Mouse (Mus musculus) embryo, embryonic 10 days (tissue): ENCODE measurements around the gene Kremen1.

Experiments used
- DNase-seq: peaks from one replicate; pipeline ENCODE4 v3.0.0-alpha.2; 2015; ENCODE audit warnings: low spot score

Kremen1 gene

DNA sequence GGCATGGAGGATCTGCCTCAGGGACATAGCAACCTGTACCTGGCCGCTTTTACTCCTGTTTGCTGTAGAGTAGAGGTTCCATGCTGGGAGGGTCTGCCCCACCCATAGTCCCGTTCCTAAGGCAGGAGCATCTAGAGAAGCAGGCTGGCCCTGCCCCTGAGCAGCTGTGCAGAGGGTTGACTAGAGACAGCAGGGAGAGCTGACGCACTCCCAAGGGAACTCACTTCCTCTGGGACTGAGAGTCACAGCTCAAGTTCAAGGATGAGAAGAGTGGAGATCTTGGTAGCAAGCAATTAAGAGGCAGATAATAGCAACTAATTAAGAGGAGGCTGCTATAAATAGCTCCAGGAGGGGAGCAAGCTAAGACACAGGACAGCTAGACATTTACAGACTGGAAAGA, 88.5 kb downstream of the Kremen1 start:
- DNase-seq: no peak

DNA sequence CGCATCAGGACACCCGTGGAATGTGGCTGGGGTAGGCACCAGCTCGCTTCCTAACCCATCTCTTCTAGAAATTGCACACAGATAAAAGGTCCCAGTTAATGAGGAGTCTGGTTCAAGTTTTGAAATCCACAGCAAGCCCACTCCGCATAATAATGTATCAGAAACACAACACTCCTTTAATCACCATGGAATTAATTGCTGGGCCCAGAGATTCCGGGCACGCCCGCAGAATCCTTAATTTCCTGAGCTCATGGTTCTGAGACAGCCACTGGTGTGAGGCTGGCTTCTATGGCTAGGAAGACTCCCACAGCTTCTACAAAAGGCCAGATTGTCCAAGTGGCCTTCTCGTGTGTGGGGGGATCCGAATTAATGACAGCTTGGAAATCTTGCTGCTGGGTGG, 94.0 kb downstream of the Kremen1 start:
- DNase-seq: no peak

DNA sequence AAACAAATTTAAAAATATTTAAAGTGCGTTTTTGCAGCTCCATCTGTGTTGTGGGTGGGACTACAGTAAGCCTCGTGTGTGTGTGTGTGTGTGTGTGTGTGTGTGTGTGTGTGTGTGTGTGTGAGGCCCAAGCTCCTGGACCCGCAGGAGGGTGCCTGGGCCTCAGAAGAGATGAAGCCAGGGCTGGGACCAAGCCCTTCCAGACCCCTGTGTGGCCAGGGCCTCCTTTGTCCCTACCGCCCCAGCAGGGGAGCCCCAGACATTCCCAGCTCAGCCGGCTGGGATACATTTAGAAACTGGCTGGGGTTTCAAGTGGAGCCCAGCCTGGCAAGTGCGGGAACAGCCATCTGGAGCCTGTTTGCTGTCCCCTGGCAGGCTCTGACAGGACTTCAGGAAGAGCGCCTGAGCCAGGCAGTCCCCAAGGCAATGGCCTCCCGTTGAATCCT, 95.9 kb downstream of the Kremen1 start:
- no peak for DNase-seq

- no peak for DNase-seq
Observed at GRCm38 (mm10) chr11:5164310-5164709, 97.0 kb downstream of the Kremen1 start.

GRCm38 (mm10) chr11:5163421-5163820, 97.9 kb downstream of the Kremen1 start:
- DNase-seq: no peak

GRCm38 (mm10) chr11:5160722-5161485, 100.5 kb downstream of the Kremen1 start:
- peak; percentile 57 for DNase-seq

DNA sequence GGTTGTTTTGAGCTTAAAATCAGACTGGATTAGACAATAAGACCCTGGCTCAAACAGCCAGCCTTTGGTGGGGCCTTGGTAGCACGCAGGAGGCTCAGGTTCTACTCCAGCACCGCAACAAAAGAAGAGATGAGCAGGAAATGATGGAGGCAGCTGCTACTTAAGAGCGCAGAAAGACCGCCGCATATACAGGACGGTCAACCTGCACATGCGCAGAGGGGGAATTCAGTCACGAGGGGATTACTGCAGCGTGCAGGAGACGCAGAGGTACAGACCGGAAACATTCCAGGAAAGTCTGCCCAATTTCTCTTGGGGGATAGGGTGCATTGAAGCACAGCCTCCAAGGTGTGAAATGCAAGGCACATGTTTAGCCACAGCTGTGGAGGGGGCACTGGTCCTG, 103.3 kb downstream of the Kremen1 start:
- DNase-seq: no peak

- DNase-seq: no peak
Observed at GRCm38 (mm10) chr11:5154961-5155805, 106.2 kb downstream of the Kremen1 start.

GRCm38 (mm10) chr11:5151680-5152337, 109.5 kb downstream of the Kremen1 start, which contains the start of gene Emid1:
Emid1 (minus strand) TSS chr11:5152257.
- DNase-seq: peak; percentile 53

DNA sequence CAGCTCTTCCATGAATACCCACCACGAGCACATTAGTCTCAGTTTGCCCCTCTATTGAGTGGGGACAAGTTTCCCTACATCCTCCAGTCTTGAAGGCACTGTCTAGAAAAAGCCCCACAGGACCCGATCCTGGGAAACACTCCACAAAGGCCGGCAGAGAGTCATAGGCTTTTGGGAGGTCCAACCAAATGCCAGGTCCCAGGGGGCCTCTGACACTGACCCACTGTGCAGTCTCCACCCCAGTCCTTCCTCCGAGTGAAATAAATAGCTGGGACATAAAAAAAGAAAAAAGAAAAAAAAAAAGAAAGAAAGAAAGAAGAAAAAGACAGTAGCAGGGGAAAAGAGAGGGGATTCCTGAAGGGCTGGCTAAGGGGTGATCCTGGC, 110.1 kb downstream of the Kremen1 start:
- DNase-seq: no peak

GRCm38 (mm10) chr11:5150416-5151246, 110.7 kb downstream of the Kremen1 start:
- DNase-seq: peak; percentile 62

DNA sequence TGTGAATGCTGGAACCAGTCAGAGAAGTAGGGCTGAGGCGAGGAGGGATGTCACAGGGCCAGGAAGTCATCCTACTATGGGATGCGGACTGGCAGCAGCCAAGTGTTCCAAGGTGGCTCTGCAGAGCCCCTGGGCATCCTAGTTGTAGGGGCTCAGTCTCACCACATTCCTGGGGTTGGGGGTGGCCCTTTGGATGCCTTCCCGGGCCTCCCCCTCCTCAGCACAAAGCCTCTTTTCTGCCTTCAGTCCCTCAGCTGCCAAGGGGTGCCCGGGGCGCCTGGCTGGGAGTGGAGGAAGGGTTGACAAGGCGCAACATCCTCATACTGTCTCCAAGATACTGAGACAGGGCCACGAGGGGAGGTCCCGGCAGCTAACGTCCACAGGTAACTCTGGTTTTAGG, 111.4 kb downstream of the Kremen1 start:
- DNase-seq: no peak

- DNase-seq: no peak
Observed at GRCm38 (mm10) chr11:5149249-5149648, 112.1 kb downstream of the Kremen1 start.

DNA sequence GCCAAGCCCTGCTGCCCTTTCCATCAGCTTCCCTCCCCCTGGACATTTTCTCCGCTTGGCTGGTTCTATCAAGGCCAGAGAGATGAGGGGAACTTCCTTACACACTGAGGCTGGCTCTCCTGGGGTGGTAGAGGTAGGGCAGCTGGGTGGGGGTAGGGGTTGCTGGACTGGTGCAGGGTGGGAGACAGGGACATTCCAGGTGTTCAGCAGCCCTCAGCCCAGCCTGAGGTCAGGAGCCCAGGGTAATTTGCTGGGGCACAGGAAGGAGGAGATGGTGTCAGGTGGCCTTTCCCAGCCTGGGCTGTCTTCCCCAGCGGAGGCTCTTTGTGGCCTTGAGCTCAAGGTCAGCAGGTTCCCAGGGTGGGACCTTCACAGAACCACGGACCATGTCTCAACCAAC, 115.8 kb downstream of the Kremen1 start:
- no peak for DNase-seq

DNA sequence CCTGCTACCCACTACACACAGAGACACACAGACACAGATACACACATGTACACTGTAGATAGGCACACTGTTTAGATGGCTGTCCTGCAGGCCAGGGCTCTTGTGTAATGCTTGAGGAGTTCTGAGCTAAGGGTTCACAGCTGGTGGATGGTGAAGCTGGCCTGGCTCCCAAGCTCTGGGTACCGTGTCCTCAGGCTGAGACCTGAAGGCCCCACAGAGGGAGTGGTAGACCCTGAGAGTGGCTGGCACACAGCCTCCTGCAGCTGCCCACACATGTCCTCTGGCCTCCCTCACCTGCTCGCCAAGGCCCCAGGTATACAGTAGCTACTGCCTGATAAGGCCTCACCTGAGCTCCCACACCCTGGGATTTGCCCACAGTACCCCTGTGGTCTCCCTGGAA, 119.4 kb downstream of the Kremen1 start:
- no peak for DNase-seq
